Mouse (Mus musculus): ENCODE measurements around the gene Tacr2.

Tacr2 gene

GRCm38 (mm10) chr10:62308896-62309491, 56.8 kb downstream of the Tacr2 start:
- no peak for TF ChIP-seq GATA4 (IDR thresholded peaks at IDR 0.05; ENCODE audit: insufficient replicate concordance, low read length)

- no peak for TF ChIP-seq GATA4 (IDR thresholded peaks at IDR 0.05; ENCODE audit: insufficient replicate concordance, low read length)
These were observed 57.4 kb downstream of the Tacr2 start for GRCm38 (mm10) chr10:62309593-62309992.

GRCm38 (mm10) chr10:62310259-62311039, 58.2 kb downstream of the Tacr2 start:
- no peak for TF ChIP-seq GATA4 (IDR thresholded peaks at IDR 0.05; ENCODE audit: insufficient replicate concordance, low read length)

DNA sequence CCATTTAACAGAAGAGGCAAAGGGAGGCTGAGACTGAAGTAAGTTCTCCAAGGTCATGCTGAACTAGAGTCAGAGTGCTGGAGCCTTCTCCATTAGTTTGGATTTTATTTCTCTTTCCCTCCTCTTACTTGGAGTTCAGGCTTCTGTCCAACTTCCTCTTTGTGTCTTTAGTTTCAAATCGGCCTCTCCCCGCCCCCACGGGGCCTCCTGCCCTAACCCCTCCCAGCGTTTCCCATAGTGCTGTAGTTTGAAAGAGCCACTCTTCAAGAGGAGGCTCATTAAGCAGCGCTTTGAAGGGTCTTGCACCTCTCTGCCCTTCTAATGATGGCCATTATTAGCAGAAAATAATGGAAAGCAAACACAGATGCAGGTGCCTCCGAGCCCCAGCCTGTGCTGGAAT, 59.2 kb downstream of the Tacr2 start:
- no peak for TF ChIP-seq GATA4 (IDR thresholded peaks at IDR 0.05; ENCODE audit: insufficient replicate concordance, low read length)

DNA sequence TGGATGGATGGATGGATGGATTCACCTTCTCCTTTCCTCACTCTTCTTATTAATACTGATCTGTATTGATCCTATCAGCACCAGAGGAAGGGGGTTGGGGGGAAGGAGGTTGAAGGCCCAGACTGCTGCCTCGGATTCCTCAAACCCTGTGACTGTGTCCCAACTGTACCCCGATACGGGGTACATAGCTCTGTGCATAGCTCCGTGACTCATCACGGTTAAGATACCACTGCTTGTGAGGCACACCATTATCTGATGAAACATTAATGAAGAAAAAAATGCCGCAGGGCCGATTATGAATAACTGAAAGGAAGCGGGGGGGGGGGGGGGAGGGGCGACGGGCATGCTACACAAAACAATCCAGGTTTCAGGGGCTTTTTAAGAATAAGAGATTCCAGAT, 60.9 kb downstream of the Tacr2 start:
- TF ChIP-seq GATA4 (IDR thresholded peaks at IDR 0.05; ENCODE audit: insufficient replicate concordance, low read length): no peak

DNA sequence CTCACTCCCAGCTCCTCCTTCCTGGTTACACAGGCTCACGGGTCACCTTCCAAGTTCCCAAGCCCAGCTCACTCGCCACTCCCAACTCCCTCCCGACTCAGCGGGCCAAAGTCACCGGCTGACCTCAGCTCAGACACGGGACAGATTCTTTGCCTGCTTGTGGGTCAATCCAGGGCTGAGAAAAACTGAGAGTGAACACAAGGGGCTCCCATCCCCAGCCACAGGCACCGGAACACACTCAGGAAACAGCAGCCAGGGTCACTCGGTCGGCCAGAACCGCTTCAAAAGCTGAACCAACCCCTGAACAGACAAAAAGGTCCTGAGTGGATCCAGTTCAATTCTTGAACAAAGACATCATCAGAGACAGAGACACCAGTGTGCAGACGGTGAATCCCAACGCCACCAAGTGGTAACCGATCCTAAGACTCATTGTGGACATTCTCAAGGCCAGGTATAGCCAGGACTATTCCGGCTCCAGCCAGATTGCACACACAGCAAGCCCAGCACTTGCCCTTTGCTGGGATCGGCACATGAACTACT, 61.7 kb downstream of the Tacr2 start:
- no peak for TF ChIP-seq GATA4 (IDR thresholded peaks at IDR 0.05; ENCODE audit: insufficient replicate concordance, low read length)
